Mouse (Mus musculus) liver, adult 2 months (tissue): Measurements from ENCODE around the gene Tppp. TPM values are rescaled to one million over a fixed set of nuclear protein-coding genes. Genes with fewer than 3 reads are reported as not detected.
A peak's percentile ranks its signal among the peaks of the same experiment; 100 is the strongest.

ENCODE experiments used
- DNase-seq: peaks from one replicate; pipeline ENCODE4 v3.0.0-alpha.2; 2011; ENCODE audit warnings: low read depth, low spot score; ENCODE audit errors: extremely low read depth
- H3K27ac ChIP-seq: fragments of 200-500 bp; replicated peaks from 2 replicates; pipeline ENCODE4 v1.5.1; 2012; ENCODE audit warnings: low read depth, mild to moderate bottlenecking, control low read depth, inconsistent platforms, low read length; ENCODE audit not compliant: insufficient read depth
- H3K27me3 ChIP-seq: fragments of 200-500 bp; 2 replicates; pipeline ENCODE4 v1.6.1; 2012; ENCODE audit warnings: mild to moderate bottlenecking, moderate library complexity, low read length, inconsistent platforms; ENCODE audit not compliant: control insufficient read depth, insufficient read depth
- H3K36me3 ChIP-seq: fragments of 200-500 bp; 2 replicates; pipeline ENCODE4 v1.6.1; 2012; ENCODE audit warnings: low read length, inconsistent platforms; ENCODE audit not compliant: control insufficient read depth, insufficient read depth
- H3K4me1 ChIP-seq: fragments of 200-500 bp; 2 replicates; pipeline ENCODE4 v1.6.1; 2011; ENCODE audit warnings: low read length; ENCODE audit not compliant: control insufficient read depth, insufficient read depth
- H3K4me3 ChIP-seq: fragments of 200-500 bp; 2 replicates; pipeline ENCODE4 v1.5.1; 2011; ENCODE audit warnings: low read depth, mild to moderate bottlenecking, control low read depth, low read length, moderate library complexity; ENCODE audit not compliant: insufficient read depth
- H3K79me2 ChIP-seq: fragments of 200-500 bp; 2 replicates; pipeline ENCODE4 v1.6.1; 2012; ENCODE audit warnings: inconsistent platforms, mild to moderate bottlenecking, low read length, moderate library complexity; ENCODE audit not compliant: control insufficient read depth, insufficient read depth
- H3K9ac ChIP-seq: fragments of 200-500 bp; 2 replicates; pipeline ENCODE4 v1.6.1; 2012; ENCODE audit warnings: low read depth, mild to moderate bottlenecking, control low read depth, inconsistent platforms, low read length
- CTCF ChIP-seq: fragments of 200-500 bp; IDR thresholded peaks from 2 replicates; pipeline ENCODE4 v1.5.1; 2011; ENCODE audit warnings: low read depth, low read length, control low read depth
- POLR2A ChIP-seq: fragments of 200-500 bp; IDR thresholded peaks from 2 replicates; pipeline ENCODE4 v1.6.1; 2011; ENCODE audit warnings: low read length, control low read depth; ENCODE audit not compliant: insufficient read depth; ENCODE audit errors: extremely low read depth
- WGBS: fragments of 180-500 bp; shearing (Covaris S2); methylation state at CpG from one replicate; pipeline ENCODE4 v1.1.7; 2018; 5-methylcytosine and 5-hydroxymethylcytosine counted together
- polyA plus RNA-seq: library from polyadenylated mRNA; depleted of rRNA; stranded (reverse); fragments of >200 nt; gene quantifications from 2 replicates; pipeline ENCODE4 v1.2.3, GENCODE M21; 2012
- total RNA-seq: library from RNA; depleted of rRNA; stranded (reverse); fragments of >200 nt; gene quantifications from 2 replicates; pipeline ENCODE4 v1.2.3, GENCODE M21; 2014

Tppp gene
- total and polyA plus RNA-seq, 2 experiments = 2.9 to 9.8 TPM

- H3K9ac ChIP-seq = no peak overlapping the region
- no peaks in the 10 kb centered on the region for H3K36me3 ChIP-seq
Measured at GRCm38 (mm10) chr13:74039926-74040325, 30.7 kb downstream of the Tppp start.

GRCm38 (mm10) chr13:74056194-74056593 lies 47.0 kb downstream of the Tppp start:
- 89% methylated on average over 1 of the region's 1 CpGs for WGBS
- Histone ChIP-seq H3K27me3 (no peaks in the 10 kb centered on the region), H3K36me3 (no peaks in the 10 kb centered on the region), H3K4me1 (no peaks in the 10 kb centered on the region), H3K79me2 (no peaks in the 10 kb centered on the region), H3K4me3 (no peak overlapping the region), H3K27ac (no peak overlapping the region), H3K9ac (no peak overlapping the region)
- no peak for DNase-seq
- TF ChIP-seq POLR2A (no peak), CTCF (no peak)

More at GRCm38 (mm10) chr13:74039926-74040325, 30.7 kb downstream of the Tppp start:
- Histone ChIP-seq H3K79me2 (no peaks in the 10 kb centered on the region), H3K27ac (no peak overlapping the region), H3K4me3 (no peak overlapping the region), H3K27me3 (no peaks in the 10 kb centered on the region), H3K4me1 (no peaks in the 10 kb centered on the region)
- TF ChIP-seq CTCF (no peak), POLR2A (no peak)
- 91% methylated on average over 3 of the region's 3 CpGs for WGBS
- DNase-seq = no peak

GRCm38 (mm10) chr13:74058081-74058480 lies 48.9 kb downstream of the Tppp start:
- 97% methylated on average over 9 of the region's 9 CpGs for WGBS
- Histone ChIP-seq H3K27ac (no peak overlapping the region), H3K27me3 (no peaks in the 10 kb centered on the region), H3K4me1 (no peaks in the 10 kb centered on the region), H3K9ac (no peak overlapping the region), H3K4me3 (no peak overlapping the region), H3K79me2 (no peaks in the 10 kb centered on the region), H3K36me3 (no peaks in the 10 kb centered on the region)
- TF ChIP-seq CTCF (no peak), POLR2A (no peak)
- DNase-seq = no peak

GRCm38 (mm10) chr13:74061613-74062377 lies 52.6 kb downstream of the Tppp start, which contains the start of gene Cep72:
TSS of gene Cep72 (minus strand) at chr13:74062299.
- Histone ChIP-seq H3K4me1 (no peaks in the 10 kb centered on the region), H3K4me3 (peak within 1 kb of the TSS; percentile 97), H3K27me3 (no peaks in the 10 kb centered on the region), H3K36me3 (no peaks in the 10 kb centered on the region), H3K79me2 (no peaks in the 10 kb centered on the region), H3K27ac (peak within 1 kb of the TSS; percentile 81), H3K9ac (peak within 1 kb of the TSS; percentile 95)
- peak; percentile 75 for DNase-seq
- 3% methylated on average over 48 of the region's 48 CpGs for WGBS
- TF ChIP-seq CTCF = no peak
- TF ChIP-seq POLR2A = 0 out of 2 replicates have a peak, but pooled peaks have one; percentile 28

GRCm38 (mm10) chr13:74062378-74063128 lies 53.3 kb downstream of the Tppp start:
- Histone ChIP-seq H3K27ac (no peak overlapping the region), H3K79me2 (no peaks in the 10 kb centered on the region), H3K36me3 (no peaks in the 10 kb centered on the region), H3K27me3 (no peaks in the 10 kb centered on the region), H3K4me1 (no peaks in the 10 kb centered on the region), H3K9ac (no peak overlapping the region), H3K4me3 (peak overlapping the region; percentile 97)
- DNase-seq = no peak
- 31% methylated on average over 11 of the region's 11 CpGs for WGBS
- TF ChIP-seq POLR2A (no peak), CTCF (no peak)
